Mouse (Mus musculus): ENCODE results near the gene Dbil5. TPM values are rescaled to one million over a fixed set of nuclear protein-coding genes. Genes with fewer than 3 reads are reported as not detected.
"Not testable (repeated sequence)": the region's sequence is repeated elsewhere in the genome, so short reads cannot be mapped to it uniquely, and the experiment has no call there.

Gene Dbil5
- polyA plus RNA-seq, 1 experiment from 2014 or later = 0.74 TPM

GRCm38 (mm10) chr11:76196275-76196976, 21.0 kb upstream of the Dbil5 start:
- ATAC-seq (replicated peaks; ENCODE audit: low FRiP score) (no peak), DNase-seq (ENCODE audit: low spot score) (no peak)
- Histone ChIP-seq H3K4me1 (replicated peaks; ENCODE audit: control insufficient read depth, insufficient read depth, low read length) (no peaks in the 10 kb centered on the region), H3K27ac (ENCODE audit: low read depth, low read length) (no peak overlapping the region), H3K36me3 (ENCODE audit: control insufficient read depth, insufficient read depth, low read length) (no peaks in the 10 kb centered on the region), H3K4me3 (ENCODE audit: low read depth, low read length) (no peak overlapping the region), H3K27me3 (replicated peaks; ENCODE audit: control insufficient read depth, insufficient read depth, low read length) (peaks cover 3% of the 10 kb centered on the region; the same call in 1 of the 2 replicates), H3K4me2 (no peak overlapping the region), H3K9ac (ENCODE audit: low read depth, low read length) (no peak overlapping the region), H3K9me3 (ENCODE audit: control insufficient read depth, low read length) (no peaks in the 10 kb centered on the region)
- whole genome bisulfite sequencing = 63% methylated on average over 8 of the region's 8 CpGs

GRCm38 (mm10) chr11:76196977-76197469, 20.4 kb upstream of the Dbil5 start:
- H3K4me3 ChIP-seq (ENCODE audit: low read depth, low read length) = no peak overlapping the region
- no peaks in the 10 kb centered on the region for H3K9me3 ChIP-seq (ENCODE audit: control insufficient read depth, low read length)
- ATAC-seq (replicated peaks; ENCODE audit: low FRiP score) (no peak), DNase-seq (ENCODE audit: low spot score) (no peak)
- no peak overlapping the region for H3K4me2 ChIP-seq
- no peak overlapping the region for H3K27ac ChIP-seq (ENCODE audit: low read depth, low read length)
- no peaks in the 10 kb centered on the region for H3K36me3 ChIP-seq (ENCODE audit: control insufficient read depth, insufficient read depth, low read length)
- peaks cover 7% of the 10 kb centered on the region; the same call in 1 of the 2 replicates for H3K27me3 ChIP-seq (replicated peaks; ENCODE audit: control insufficient read depth, insufficient read depth, low read length)
- WGBS = 53% methylated on average over 8 of the region's 8 CpGs
- no peak overlapping the region for H3K9ac ChIP-seq (ENCODE audit: low read depth, low read length)
- no peaks in the 10 kb centered on the region for H3K4me1 ChIP-seq (replicated peaks; ENCODE audit: control insufficient read depth, insufficient read depth, low read length)

GRCm38 (mm10) chr11:76201761-76202674, 15.4 kb upstream of the Dbil5 start:
- peak overlapping the region; percentile 81 for H3K4me3 ChIP-seq (ENCODE audit: low read depth, low read length)
- H3K27ac ChIP-seq (ENCODE audit: low read depth, low read length) = no peak overlapping the region
- peaks cover 16% of the 10 kb centered on the region; the same call in 1 of the 2 replicates for H3K27me3 ChIP-seq (replicated peaks; ENCODE audit: control insufficient read depth, insufficient read depth, low read length)
- H3K4me1 ChIP-seq (replicated peaks; ENCODE audit: control insufficient read depth, insufficient read depth, low read length) = peaks cover 11% of the 10 kb centered on the region
- DNase-seq (ENCODE audit: low spot score) = peak; percentile 81
- no peaks in the 10 kb centered on the region for H3K9me3 ChIP-seq (ENCODE audit: control insufficient read depth, low read length)
- H3K36me3 ChIP-seq (ENCODE audit: control insufficient read depth, insufficient read depth, low read length) = no peaks in the 10 kb centered on the region
- WGBS = under 1% methylated on average over 89 of the region's 90 CpGs
- H3K9ac ChIP-seq (ENCODE audit: low read depth, low read length) = peak overlapping the region; percentile 78
- ATAC-seq (replicated peaks; ENCODE audit: low FRiP score) = peak; percentile 94
- H3K4me2 ChIP-seq = peak overlapping the region; percentile 100

- peaks cover 4% of the 10 kb centered on the region; the same call in 1 of the 2 replicates for H3K36me3 ChIP-seq (ENCODE audit: control insufficient read depth, insufficient read depth, low read length)
- peaks cover 11% of the 10 kb centered on the region for H3K4me1 ChIP-seq (replicated peaks; ENCODE audit: control insufficient read depth, insufficient read depth, low read length)
- H3K27ac ChIP-seq (ENCODE audit: low read depth, low read length) = no peak overlapping the region
- no peak overlapping the region for H3K4me3 ChIP-seq (ENCODE audit: low read depth, low read length)
- ATAC-seq (replicated peaks; ENCODE audit: low FRiP score) (no peak), DNase-seq (ENCODE audit: low spot score) (no peak)
- peaks cover 10% of the 10 kb centered on the region; the same call in 1 of the 2 replicates for H3K27me3 ChIP-seq (replicated peaks; ENCODE audit: control insufficient read depth, insufficient read depth, low read length)
- H3K4me2 ChIP-seq = no peak overlapping the region
- WGBS = 88% methylated on average over 5 of the region's 5 CpGs
- H3K9ac ChIP-seq (ENCODE audit: low read depth, low read length) = no peak overlapping the region
- no peaks in the 10 kb centered on the region for H3K9me3 ChIP-seq (ENCODE audit: control insufficient read depth, low read length)
Observed at GRCm38 (mm10) chr11:76206793-76207192, 10.6 kb upstream of the Dbil5 start.

- no peak overlapping the region for H3K9ac ChIP-seq (ENCODE audit: low read depth, low read length)
- ATAC-seq (replicated peaks; ENCODE audit: low FRiP score) (no peak), DNase-seq (ENCODE audit: low spot score) (no peak)
- no peaks in the 10 kb centered on the region for H3K27me3 ChIP-seq (replicated peaks; ENCODE audit: control insufficient read depth, insufficient read depth, low read length)
- no peak overlapping the region for H3K4me3 ChIP-seq (ENCODE audit: low read depth, low read length)
- no peak overlapping the region for H3K4me2 ChIP-seq
- H3K27ac ChIP-seq (ENCODE audit: low read depth, low read length) = no peak overlapping the region
- H3K36me3 ChIP-seq (ENCODE audit: control insufficient read depth, insufficient read depth, low read length) = peaks cover 22% of the 10 kb centered on the region; the same call in 1 of the 2 replicates
- no peaks in the 10 kb centered on the region for H3K9me3 ChIP-seq (ENCODE audit: control insufficient read depth, low read length)
- 86% methylated on average over 13 of the region's 13 CpGs for WGBS
- no peaks in the 10 kb centered on the region; the same call in 1 of the 2 replicates for H3K4me1 ChIP-seq (replicated peaks; ENCODE audit: control insufficient read depth, insufficient read depth, low read length)
Observed at GRCm38 (mm10) chr11:76210228-76210985, 7.0 kb upstream of the Dbil5 start.

GRCm38 (mm10) chr11:76211595-76211994, 5.8 kb upstream of the Dbil5 start:
- H3K9ac ChIP-seq (ENCODE audit: low read depth, low read length); ATAC-seq (replicated peaks; ENCODE audit: low FRiP score): not testable (repeated sequence)
- 93% methylated on average over 3 of the region's 6 CpGs for WGBS

GRCm38 (mm10) chr11:76213841-76214240, 3.6 kb upstream of the Dbil5 start:
- Histone ChIP-seq H3K36me3 (ENCODE audit: control insufficient read depth, insufficient read depth, low read length) (peaks cover 22% of the 10 kb centered on the region; the same call in 1 of the 2 replicates), H3K9ac (ENCODE audit: low read depth, low read length) (no peak overlapping the region), H3K27me3 (replicated peaks; ENCODE audit: control insufficient read depth, insufficient read depth, low read length) (no peaks in the 10 kb centered on the region), H3K4me1 (replicated peaks; ENCODE audit: control insufficient read depth, insufficient read depth, low read length) (peaks cover 14% of the 10 kb centered on the region), H3K27ac (ENCODE audit: low read depth, low read length) (no peak overlapping the region), H3K4me3 (ENCODE audit: low read depth, low read length) (no peak overlapping the region), H3K9me3 (ENCODE audit: control insufficient read depth, low read length) (no peaks in the 10 kb centered on the region), H3K4me2 (no peak overlapping the region)
- DNase-seq (ENCODE audit: low spot score) = no peak
- WGBS = 89% methylated on average over 5 of the region's 5 CpGs
- ATAC-seq (replicated peaks; ENCODE audit: low FRiP score) = no peak

More at GRCm38 (mm10) chr11:76211595-76211994, 5.8 kb upstream of the Dbil5 start:
- peaks cover 22% of the 10 kb centered on the region; the same call in 1 of the 2 replicates for H3K36me3 ChIP-seq (ENCODE audit: control insufficient read depth, insufficient read depth, low read length)
- not testable (repeated sequence) for H3K27me3 ChIP-seq (replicated peaks; ENCODE audit: control insufficient read depth, insufficient read depth, low read length); H3K9me3 ChIP-seq (ENCODE audit: control insufficient read depth, low read length); DNase-seq (ENCODE audit: low spot score); H3K27ac ChIP-seq (ENCODE audit: low read depth, low read length); H3K4me3 ChIP-seq (ENCODE audit: low read depth, low read length); H3K4me1 ChIP-seq (replicated peaks; ENCODE audit: control insufficient read depth, insufficient read depth, low read length); H3K4me2 ChIP-seq

- Histone ChIP-seq H3K4me3 (ENCODE audit: low read depth, low read length) (no peak overlapping the region), H3K9ac (ENCODE audit: low read depth, low read length) (no peak overlapping the region), H3K4me2 (no peak overlapping the region), H3K27me3 (replicated peaks; ENCODE audit: control insufficient read depth, insufficient read depth, low read length) (no peaks in the 10 kb centered on the region), H3K36me3 (ENCODE audit: control insufficient read depth, insufficient read depth, low read length) (peaks cover 22% of the 10 kb centered on the region; the same call in 1 of the 2 replicates), H3K9me3 (ENCODE audit: control insufficient read depth, low read length) (no peaks in the 10 kb centered on the region), H3K4me1 (replicated peaks; ENCODE audit: control insufficient read depth, insufficient read depth, low read length) (peaks cover 14% of the 10 kb centered on the region), H3K27ac (ENCODE audit: low read depth, low read length) (no peak overlapping the region)
- DNase-seq (ENCODE audit: low spot score) = no peak
- WGBS = 85% methylated on average over 2 of the region's 2 CpGs
- no peak for ATAC-seq (replicated peaks; ENCODE audit: low FRiP score)
Observed at GRCm38 (mm10) chr11:76215011-76215410, 2.4 kb upstream of the Dbil5 start.

Measured in liver, embryonic 11.5 days (tissue).